Mouse (Mus musculus) stomach, postnatal 0 days (tissue): ENCODE results near the gene Grk4. TPM values are rescaled to one million over a fixed set of nuclear protein-coding genes. Genes with fewer than 3 reads are reported as not detected.
"Not testable (repeated sequence)": the region's sequence is repeated elsewhere in the genome, so short reads cannot be mapped to it uniquely, and the experiment has no call there.

Source experiments
- ATAC-seq: fragments of 200-750 bp; cut with Nextera tagmentation; 2 replicates; pipeline ENCODE4 v1.8.0; 2017; ENCODE audit not compliant: low FRiP score, low TSS enrichment
- DNase-seq: peaks from one replicate; pipeline ENCODE4 v3.0.0-alpha.2; 2016; ENCODE audit warnings: low spot score
- H3K27ac ChIP-seq: fragments of 300-500 bp; sonication (generic); replicated peaks from 2 replicates; pipeline ENCODE4 v1.5.1; 2014; ENCODE audit warnings: mild to moderate bottlenecking, control low read depth
- H3K27me3 ChIP-seq: fragments of 300-500 bp; sonication (generic); 2 replicates; pipeline ENCODE4 v1.6.1; 2014; ENCODE audit warnings: low read length; ENCODE audit not compliant: control insufficient read depth, insufficient read depth
- H3K36me3 ChIP-seq: fragments of 300-500 bp; sonication (generic); 2 replicates; pipeline ENCODE4 v1.6.1; 2014; ENCODE audit warnings: low read length, mixed read lengths; ENCODE audit not compliant: control insufficient read depth, insufficient read depth
- H3K4me1 ChIP-seq: fragments of 300-500 bp; sonication (generic); replicated peaks from 2 replicates; pipeline ENCODE4 v1.6.1; 2014; ENCODE audit warnings: antibody characterized with exemption; ENCODE audit not compliant: control insufficient read depth, insufficient read depth
- H3K4me2 ChIP-seq: fragments of 300-500 bp; sonication (generic); replicated peaks from 2 replicates; pipeline ENCODE4 v1.6.1; 2014; ENCODE audit warnings: low read depth, mild to moderate bottlenecking, control low read depth, moderate library complexity
- H3K4me3 ChIP-seq: fragments of 300-500 bp; sonication (generic); 2 replicates; pipeline ENCODE4 v1.5.1; 2014; ENCODE audit warnings: low read depth, low read length, control low read depth
- H3K9ac ChIP-seq: fragments of 300-500 bp; sonication (generic); 2 replicates; pipeline ENCODE4 v1.6.1; 2014; ENCODE audit warnings: mild to moderate bottlenecking, low read length, control low read depth, mixed read lengths
- H3K9me3 ChIP-seq: fragments of 300-500 bp; sonication (generic); 2 replicates; pipeline ENCODE4 v1.6.1; 2016; ENCODE audit warnings: low read length; ENCODE audit not compliant: control insufficient read depth
- CTCF ChIP-seq: IDR thresholded peaks from 2 replicates; pipeline ENCODE4 v1.5.1; 2016; ENCODE audit warnings: antibody characterized with exemption, low read depth, mild to moderate bottlenecking, moderate library complexity
- EP300 ChIP-seq: optimal IDR thresholded peaks from 2 replicates; pipeline ENCODE3; 2016; ENCODE audit warnings: antibody characterized with exemption
- WGBS: fragments of 180-500 bp; shearing (Covaris S2); extraction: QIAGEN DNeasy Blood & Tissue Kit; methylation state at CpG from one replicate; pipeline ENCODE4 v1.1.7; 2014; 5-methylcytosine and 5-hydroxymethylcytosine counted together
- polyA plus RNA-seq: library from polyadenylated mRNA; unstranded; fragments of >200 nt; fragmentation: Nextera tagmentation; extraction: Ambion mirVana; gene quantifications from 2 replicates; pipeline ENCODE4 v1.2.1, GENCODE M21; 2015

Gene Grk4
- polyA plus RNA-seq, 1 experiment from 2014 or later, result 1.2 TPM

GRCm38 (mm10) chr5:34670280-34670679 lies 10.1 kb downstream of the Grk4 start:
- no peak overlapping the region for H3K27ac ChIP-seq
- H3K9ac ChIP-seq, result no peak overlapping the region
- H3K4me2 ChIP-seq, result no peak overlapping the region
- H3K4me1 ChIP-seq, result no peaks in the 10 kb centered on the region
- 87% methylated on average over 4 of the region's 4 CpGs for WGBS
- DNase-seq, result no peak
- TF ChIP-seq CTCF (peak; percentile 63), EP300 (no peak)
- H3K27me3 ChIP-seq, result no peaks in the 10 kb centered on the region
- ATAC-seq, result no peak
- H3K9me3 ChIP-seq, result no peaks in the 10 kb centered on the region
- H3K4me3 ChIP-seq, result no peak overlapping the region
- H3K36me3 ChIP-seq, result no peaks in the 10 kb centered on the region

- TF ChIP-seq CTCF (0 out of 2 replicates have a peak, but pooled peaks have one; percentile 14), EP300 (no peak)
- no peak for DNase-seq
- WGBS, result 100% methylated on average over 1 of the region's 1 CpGs
These were observed 29.7 kb downstream of the Grk4 start for GRCm38 (mm10) chr5:34689868-34690267.

GRCm38 (mm10) chr5:34692782-34693181 lies 32.6 kb downstream of the Grk4 start:
- WGBS, result 58% methylated on average over 2 of the region's 2 CpGs
- Histone ChIP-seq H3K9ac (no peak overlapping the region), H3K9me3 (no peaks in the 10 kb centered on the region), H3K4me1 (no peaks in the 10 kb centered on the region), H3K4me2 (no peak overlapping the region), H3K27me3 (no peaks in the 10 kb centered on the region), H3K36me3 (no peaks in the 10 kb centered on the region), H3K4me3 (no peak overlapping the region), H3K27ac (no peak overlapping the region)
- TF ChIP-seq EP300, result no peak
- TF ChIP-seq CTCF, result no peak
- ATAC-seq (no peak), DNase-seq (no peak)

More at GRCm38 (mm10) chr5:34689868-34690267, 29.7 kb downstream of the Grk4 start:
- Histone ChIP-seq H3K27ac (no peak overlapping the region), H3K36me3 (no peaks in the 10 kb centered on the region), H3K4me3 (no peak overlapping the region), H3K9ac (no peak overlapping the region), H3K27me3 (no peaks in the 10 kb centered on the region), H3K9me3 (no peaks in the 10 kb centered on the region), H3K4me1 (no peaks in the 10 kb centered on the region), H3K4me2 (no peak overlapping the region)
- ATAC-seq, result no peak

- H3K9ac ChIP-seq, result no peak overlapping the region
- WGBS, result 80% methylated on average over 5 of the region's 5 CpGs
- no peaks in the 10 kb centered on the region for H3K36me3 ChIP-seq
- DNase-seq, result no peak
- no peak for TF ChIP-seq EP300
- TF ChIP-seq CTCF, result no peak
- ATAC-seq, result no peak
- no peaks in the 10 kb centered on the region for H3K27me3 ChIP-seq
- no peak overlapping the region for H3K27ac ChIP-seq
- no peak overlapping the region for H3K4me2 ChIP-seq
- H3K4me3 ChIP-seq, result no peak overlapping the region
- H3K4me1 ChIP-seq, result no peaks in the 10 kb centered on the region
- H3K9me3 ChIP-seq, result no peaks in the 10 kb centered on the region
These were observed 35.3 kb downstream of the Grk4 start for GRCm38 (mm10) chr5:34695521-34695920.

GRCm38 (mm10) chr5:34708436-34708835 lies 48.3 kb downstream of the Grk4 start:
- Histone ChIP-seq H3K9ac (no peak overlapping the region), H3K9me3 (no peaks in the 10 kb centered on the region), H3K27me3 (no peaks in the 10 kb centered on the region), H3K4me3 (no peak overlapping the region), H3K4me1 (no peaks in the 10 kb centered on the region), H3K36me3 (no peaks in the 10 kb centered on the region), H3K4me2 (no peak overlapping the region), H3K27ac (no peak overlapping the region)
- TF ChIP-seq EP300, result no peak
- no peak for TF ChIP-seq CTCF
- no peak for DNase-seq
- WGBS, result 100% methylated on average over 1 of the region's 1 CpGs
- no peak for ATAC-seq

GRCm38 (mm10) chr5:34714371-34714770 lies 54.2 kb downstream of the Grk4 start:
- WGBS, result 67% methylated on average over 3 of the region's 3 CpGs
- H3K36me3 ChIP-seq, DNase-seq, H3K9me3 ChIP-seq, H3K4me1 ChIP-seq, H3K4me2 ChIP-seq, H3K4me3 ChIP-seq, H3K27me3 ChIP-seq, ATAC-seq, H3K9ac ChIP-seq, H3K27ac ChIP-seq: not testable (repeated sequence)
